Mouse (Mus musculus) gastrocnemius, adult 18-20 months (tissue): Measurements from ENCODE around the gene Ttc5. TPM values are rescaled to one million over a fixed set of nuclear protein-coding genes. Genes with fewer than 3 reads are reported as not detected.
"Not testable (repeated sequence)": the region's sequence is repeated elsewhere in the genome, so short reads cannot be mapped to it uniquely, and the experiment has no call there.

ENCODE experiments used
- DNase-seq: peaks from one replicate; pipeline ENCODE4 v3.0.0; 2021; ENCODE audit warnings: low spot score
- total RNA-seq, 2 experiments: library from RNA; stranded (reverse); gene quantifications; 2 replicates each; pipeline ENCODE4 v1.2.3; 2021

Gene Ttc5
- total RNA-seq, 2 experiments from 2014 or later, result 5.1 to 6.5 TPM

- no peak for DNase-seq
These were observed 3.2 kb downstream of the Ttc5 start for GRCm38 (mm10) chr14:50782166-50782565.

GRCm38 (mm10) chr14:50771342-50771741 lies 14.0 kb downstream of the Ttc5 start:
- no peak for DNase-seq

- no peak for DNase-seq
These were observed 19.6 kb downstream of the Ttc5 start for GRCm38 (mm10) chr14:50765736-50766135.

- no peak for DNase-seq
These were observed 26.8 kb downstream of the Ttc5 start for GRCm38 (mm10) chr14:50758416-50759085.

GRCm38 (mm10) chr14:50744994-50745393 lies 40.3 kb downstream of the Ttc5 start, which contains the start of gene Olfr749:
TSS of gene Olfr749 (minus strand) at chr14:50745094.
- no peak for DNase-seq

- DNase-seq, result no peak
These were observed 43.7 kb downstream of the Ttc5 start for GRCm38 (mm10) chr14:50741584-50741983.

- DNase-seq, result no peak
These were observed 45.0 kb downstream of the Ttc5 start for GRCm38 (mm10) chr14:50740334-50740733.

GRCm38 (mm10) chr14:50722371-50722770 lies 62.9 kb downstream of the Ttc5 start:
- DNase-seq, result not testable (repeated sequence)

- not testable (repeated sequence) for DNase-seq
These were observed 65.4 kb downstream of the Ttc5 start for GRCm38 (mm10) chr14:50719875-50720274.

Other genes starting within 250 kb of the Ttc5 start
- not detected for gene Olfr744, start 170.6 kb downstream of the Ttc5 start, total RNA-seq
- not detected for gene Olfr745, start 146.1 kb downstream of the Ttc5 start, total RNA-seq
- not detected for gene Olfr746, start 138.4 kb downstream of the Ttc5 start, total RNA-seq
- not detected for gene Olfr747, start 92.3 kb downstream of the Ttc5 start, total RNA-seq
- gene Olfr748, start 78.1 kb downstream of the Ttc5 start, total RNA-seq, result not detected
- not detected for gene Olfr749, start 40.4 kb downstream of the Ttc5 start, total RNA-seq
- under 1 TPM in 1 of 2 experiments, not detected in 1; 0.40 TPM for gene Ccnb1ip1, start 22.2 kb upstream of the Ttc5 start, total RNA-seq
- gene Parp2, start 22.3 kb upstream of the Ttc5 start, total RNA-seq, result 1 to 10 TPM; 8.6 to 9.5 TPM
- gene Tep1, start 85.0 kb upstream of the Ttc5 start, total RNA-seq, result 1 to 10 TPM; 6.5 to 9.0 TPM
- 100 to 1,000 TPM in 1 of 2 experiments, 10 to 100 TPM in 1; 56.5 to 114 TPM for gene Klhl33, start 112.0 kb upstream of the Ttc5 start, total RNA-seq
- 10 to 100 TPM; 45.9 to 47.5 TPM for gene Osgep, start 139.4 kb upstream of the Ttc5 start, total RNA-seq
- 10 to 100 TPM; 29.1 to 29.2 TPM for gene Apex1, start 139.4 kb upstream of the Ttc5 start, total RNA-seq
- gene Pip4p1, start 145.3 kb upstream of the Ttc5 start, total RNA-seq, result 10 to 100 TPM; 16.1 to 16.7 TPM
- gene Pnp, start 145.6 kb upstream of the Ttc5 start, total RNA-seq, result 1 to 10 TPM; 3.3 to 4.5 TPM
- 1 to 10 TPM; 2.2 to 6.2 TPM for gene Gm49342, start 159.0 kb upstream of the Ttc5 start, total RNA-seq
- under 1 TPM in 1 of 2 experiments, not detected in 1; 0.24 TPM for gene Pnp2, start 170.5 kb upstream of the Ttc5 start, total RNA-seq
- gene Rnase10, start 222.2 kb upstream of the Ttc5 start, total RNA-seq, result not detected